Mouse (Mus musculus) heart, adult 2 months (tissue): ENCODE results near the gene Bgn. TPM values are rescaled to one million over a fixed set of nuclear protein-coding genes. Genes with fewer than 3 reads are reported as not detected.

Experiments used
- DNase-seq, 2 experiments: peaks; one replicate each; pipeline ENCODE4 v3.0.0; 2021
- H3K27ac ChIP-seq: fragments of 200-600 bp; 2 replicates; pipeline ENCODE4 v1.8.1; 2022
- H3K27me3 ChIP-seq: fragments of 200-500 bp; 2 replicates; pipeline ENCODE4 v1.6.1; 2012; ENCODE audit warnings: mild to moderate bottlenecking, low read length, inconsistent platforms, mixed read lengths; ENCODE audit not compliant: control insufficient read depth, insufficient read depth
- H3K36me3 ChIP-seq: fragments of 200-500 bp; 2 replicates; pipeline ENCODE4 v1.6.1; 2012; ENCODE audit warnings: low read length, inconsistent platforms; ENCODE audit not compliant: control insufficient read depth, insufficient read depth
- H3K4me1 ChIP-seq: fragments of 200-500 bp; 2 replicates; pipeline ENCODE4 v1.6.1; 2011; ENCODE audit warnings: low read length; ENCODE audit not compliant: control insufficient read depth, insufficient read depth
- H3K4me3 ChIP-seq: fragments of 200-600 bp; 2 replicates; pipeline ENCODE4 v1.8.1; 2022
- H3K79me2 ChIP-seq: fragments of 200-500 bp; replicated peaks from 2 replicates; pipeline ENCODE4 v1.6.1; 2012; ENCODE audit warnings: mild to moderate bottlenecking, inconsistent platforms, low read length, moderate library complexity, mixed read lengths; ENCODE audit not compliant: control insufficient read depth, insufficient read depth
- H3K9ac ChIP-seq: fragments of 200-500 bp; 2 replicates; pipeline ENCODE4 v1.6.1; 2012; ENCODE audit warnings: low read depth, mild to moderate bottlenecking, control low read depth, inconsistent platforms, low read length, mixed read lengths
- CTCF ChIP-seq: fragments of 200-600 bp; IDR thresholded peaks from 2 replicates; pipeline ENCODE4 v1.8.1; 2022; ENCODE audit warnings: antibody characterized with exemption, mild to moderate bottlenecking, moderate library complexity
- EP300 ChIP-seq: fragments of 200-500 bp; IDR thresholded peaks from 2 replicates; pipeline ENCODE4 v1.6.1; 2011; ENCODE audit warnings: low read depth, low read length, control low read depth; ENCODE audit not compliant: insufficient read depth
- POLR2A ChIP-seq: fragments of 200-500 bp; IDR thresholded peaks from 2 replicates; pipeline ENCODE4 v1.6.1; 2011; ENCODE audit warnings: mild to moderate bottlenecking, low read depth, low read length, control low read depth; ENCODE audit not compliant: insufficient read depth
- WGBS: fragments of 180-500 bp; shearing (Covaris S2); methylation state at CpG from one replicate; pipeline ENCODE4 v1.1.7; 2018; 5-methylcytosine and 5-hydroxymethylcytosine counted together
- intact Hi-C: fragments of 180-260 bp; cut with DNase I; formaldehyde crosslinking; loops from one replicate; pipeline ENCODE4 v1.15.1; 2025
- polyA plus RNA-seq: library from polyadenylated mRNA; depleted of rRNA; stranded (reverse); fragments of >200 nt; gene quantifications from 2 replicates; pipeline ENCODE4 v1.2.3, GENCODE M21; 2012
- total RNA-seq, 2 experiments: library from RNA; stranded (reverse); gene quantifications; 2 replicates each; pipeline ENCODE4 v1.2.3; 2021

Gene Bgn
- total and polyA plus RNA-seq, 3 experiments: 190 to 378 (median 202) TPM

DNA sequence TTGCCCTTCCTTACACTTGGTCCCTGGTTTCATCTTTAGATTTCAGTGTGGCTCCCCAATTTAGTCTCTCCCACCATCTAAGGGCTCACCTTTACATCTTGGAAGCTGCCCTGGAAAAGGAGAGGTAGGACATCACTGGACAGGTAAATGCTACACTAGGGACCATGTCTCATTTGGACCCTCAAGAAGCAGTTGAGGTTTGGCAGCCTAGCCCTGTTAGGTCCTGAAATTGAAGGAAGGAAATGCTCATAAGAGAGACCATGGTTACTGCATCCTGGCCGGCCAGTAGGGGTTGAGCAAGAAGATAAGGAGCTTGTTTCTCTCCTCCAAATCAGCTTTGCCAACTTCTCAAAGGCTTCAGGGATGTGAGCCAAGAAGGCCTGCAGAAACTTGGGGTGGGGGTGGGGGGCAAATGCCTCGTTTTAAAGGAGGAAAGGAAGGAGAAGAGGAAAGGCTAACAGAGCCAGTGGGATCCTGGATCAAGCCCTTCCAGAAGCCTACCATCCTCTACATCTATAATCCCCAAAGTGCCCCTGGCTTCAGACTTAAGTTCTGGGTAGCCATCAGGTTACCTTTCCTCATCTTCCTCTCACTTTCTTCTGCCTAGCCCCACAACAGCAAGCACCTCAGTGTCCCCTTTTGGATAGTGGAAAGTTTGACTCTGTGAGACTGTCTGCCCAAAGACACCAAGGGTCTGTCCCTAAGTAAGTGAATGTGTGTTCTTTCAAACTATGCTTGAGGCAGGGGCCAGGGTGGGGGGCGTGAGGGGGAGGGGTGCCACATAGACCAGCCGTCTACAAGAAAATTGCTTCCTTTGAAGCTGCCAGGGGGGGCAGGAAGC lies 539 bp upstream of the Bgn start:
- no peaks in the 10 kb centered on the region for H3K36me3 ChIP-seq
- H3K27ac ChIP-seq: peak overlapping the region; percentile 23
- intact Hi-C loops: no loop called here
- DNase-seq: no peak
- TF ChIP-seq EP300 (no peak), CTCF (no peak), POLR2A (no peak)
- 44% methylated on average over 4 of the region's 4 CpGs for WGBS
- peaks cover 12% of the 10 kb centered on the region for H3K4me1 ChIP-seq
- H3K4me3 ChIP-seq: no peak overlapping the region
- no peak overlapping the region for H3K9ac ChIP-seq
- no peaks in the 10 kb centered on the region for H3K79me2 ChIP-seq
- no peaks in the 10 kb centered on the region for H3K27me3 ChIP-seq

DNA sequence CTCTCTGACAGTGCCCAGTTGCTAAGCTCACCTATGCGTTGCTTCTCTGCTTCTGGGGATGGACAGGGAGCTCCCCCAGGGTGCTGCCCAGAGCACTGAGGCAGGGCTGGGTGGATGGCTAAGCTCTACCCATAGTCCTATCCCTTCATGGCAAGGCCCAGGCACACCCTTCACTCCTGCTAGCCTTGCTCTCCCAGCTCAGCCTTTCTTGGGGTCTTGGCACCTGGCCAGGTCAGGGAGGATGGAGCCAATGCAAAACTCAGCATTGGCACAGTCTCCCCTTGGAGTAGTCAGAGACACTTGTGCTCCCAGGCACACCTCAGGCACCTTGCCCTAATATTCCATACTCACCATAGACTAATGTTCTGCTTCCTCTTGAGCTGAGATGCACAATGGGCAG lies 674 bp downstream of the Bgn start:
- peak overlapping the region; percentile 34 for H3K4me3 ChIP-seq
- H3K4me1 ChIP-seq: peaks cover 11% of the 10 kb centered on the region
- H3K27ac ChIP-seq: peak overlapping the region; percentile 68
- H3K36me3 ChIP-seq: no peaks in the 10 kb centered on the region
- peak overlapping the region; percentile 77 for H3K9ac ChIP-seq
- DNase-seq: no peak
- intact Hi-C loops: no loop called here
- no peak for TF ChIP-seq EP300
- TF ChIP-seq POLR2A: no peak
- no peak for TF ChIP-seq CTCF
- WGBS: 52% methylated on average over 1 of the region's 1 CpGs
- no peaks in the 10 kb centered on the region for H3K79me2 ChIP-seq
- no peaks in the 10 kb centered on the region for H3K27me3 ChIP-seq

- peak overlapping the region; percentile 50 for H3K9ac ChIP-seq
- intact Hi-C loops: no loop called here
- peak overlapping the region; percentile 34 for H3K4me3 ChIP-seq
- WGBS: 73% methylated on average over 4 of the region's 4 CpGs
- no peaks in the 10 kb centered on the region for H3K36me3 ChIP-seq
- no peaks in the 10 kb centered on the region for H3K79me2 ChIP-seq
- peaks cover 10% of the 10 kb centered on the region for H3K4me1 ChIP-seq
- no peak for DNase-seq
- H3K27me3 ChIP-seq: no peaks in the 10 kb centered on the region
- peak overlapping the region; percentile 68; the same call in 1 of the 2 replicates for H3K27ac ChIP-seq
- TF ChIP-seq EP300 (no peak), CTCF (no peak), POLR2A (no peak)
Measured at GRCm38 (mm10) chrX:73484870-73485269, 1.5 kb downstream of the Bgn start.

DNA sequence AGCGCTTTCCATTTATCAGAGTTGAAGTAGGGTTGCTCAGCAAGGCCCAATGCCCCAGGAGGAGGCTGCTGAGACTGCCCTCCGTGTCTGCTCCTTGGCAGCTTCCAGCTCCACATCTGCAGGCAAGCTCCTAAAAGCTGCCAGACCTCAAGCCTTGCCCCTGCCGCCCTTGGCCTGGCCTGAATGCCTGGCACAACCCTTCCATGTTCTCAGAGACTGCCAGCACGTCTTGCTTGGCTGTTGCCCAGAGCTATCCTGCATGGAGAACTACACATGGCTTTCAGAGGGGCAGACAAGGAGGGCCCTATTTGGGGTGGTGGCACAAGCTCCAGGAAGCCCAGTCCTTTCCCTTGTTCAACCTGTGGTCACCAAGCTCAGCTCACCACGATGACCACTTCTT lies 3.5 kb downstream of the Bgn start:
- no peak overlapping the region for H3K9ac ChIP-seq
- WGBS: 49% methylated on average over 5 of the region's 5 CpGs
- no peak for DNase-seq
- H3K79me2 ChIP-seq: no peaks in the 10 kb centered on the region
- no peak overlapping the region for H3K4me3 ChIP-seq
- H3K4me1 ChIP-seq: peaks cover 2% of the 10 kb centered on the region
- no peaks in the 10 kb centered on the region for H3K36me3 ChIP-seq
- intact Hi-C loops: no loop called here
- H3K27me3 ChIP-seq: no peaks in the 10 kb centered on the region
- H3K27ac ChIP-seq: no peak overlapping the region
- no peak for TF ChIP-seq EP300
- TF ChIP-seq CTCF: no peak
- no peak for TF ChIP-seq POLR2A

- H3K27me3 ChIP-seq: no peaks in the 10 kb centered on the region
- WGBS: 65% methylated on average over 4 of the region's 4 CpGs
- no peaks in the 10 kb centered on the region for H3K36me3 ChIP-seq
- H3K27ac ChIP-seq: no peak overlapping the region
- no peak overlapping the region for H3K9ac ChIP-seq
- TF ChIP-seq POLR2A: no peak
- TF ChIP-seq EP300: no peak
- TF ChIP-seq CTCF: no peak
- DNase-seq: no peak
- no peaks in the 10 kb centered on the region for H3K79me2 ChIP-seq
- intact Hi-C loops: loop anchor here (5.0 kb wide), 1 partner anchor 483 kb away; no protein-coding TSS in a partner anchor
- no peak overlapping the region for H3K4me3 ChIP-seq
- no peaks in the 10 kb centered on the region for H3K4me1 ChIP-seq
Measured at GRCm38 (mm10) chrX:73490186-73490585, 6.8 kb downstream of the Bgn start.

GRCm38 (mm10) chrX:73490804-73491203 lies 7.4 kb downstream of the Bgn start:
- Histone ChIP-seq H3K27me3 (no peaks in the 10 kb centered on the region), H3K9ac (no peak overlapping the region), H3K79me2 (no peaks in the 10 kb centered on the region), H3K4me3 (no peak overlapping the region), H3K4me1 (no peaks in the 10 kb centered on the region), H3K36me3 (no peaks in the 10 kb centered on the region), H3K27ac (no peak overlapping the region)
- intact Hi-C loops: loop anchor here (5.0 kb wide), 1 partner anchor 484 kb away; no protein-coding TSS in a partner anchor
- DNase-seq: no peak
- WGBS: 79% methylated on average over 3 of the region's 3 CpGs
- no peak for TF ChIP-seq CTCF
